Mouse (Mus musculus) heart, embryonic 16.5 days (tissue): Measurements from ENCODE around the gene Sema3f. TPM values are rescaled to one million over a fixed set of nuclear protein-coding genes. Genes with fewer than 3 reads are reported as not detected.
"Not testable (repeated sequence)": the region's sequence is repeated elsewhere in the genome, so short reads cannot be mapped to it uniquely, and the experiment has no call there.

Experiments used
- ATAC-seq: fragments of 200-750 bp; cut with Nextera tagmentation; replicated peaks from 2 replicates; pipeline ENCODE4 v1.8.0; 2017; ENCODE audit warnings: moderate number of reproducible peaks; ENCODE audit not compliant: insufficient read depth, low FRiP score; ENCODE audit errors: extremely low read depth
- H3K27ac ChIP-seq: fragments of 300-500 bp; sonication (generic); 2 replicates; pipeline ENCODE4 v1.5.1; 2014; ENCODE audit warnings: mild to moderate bottlenecking, low read length, control low read depth, moderate library complexity
- H3K27me3 ChIP-seq: fragments of 300-500 bp; sonication (generic); 2 replicates; pipeline ENCODE4 v1.6.1; 2014; ENCODE audit warnings: low read length, mixed read lengths; ENCODE audit not compliant: control insufficient read depth, insufficient read depth
- H3K36me3 ChIP-seq: fragments of 300-500 bp; sonication (generic); 2 replicates; pipeline ENCODE4 v1.6.1; 2014; ENCODE audit not compliant: control insufficient read depth, insufficient read depth
- H3K4me1 ChIP-seq: fragments of 300-500 bp; sonication (generic); 2 replicates; pipeline ENCODE4 v1.6.1; 2014; ENCODE audit warnings: low read length, mixed read lengths; ENCODE audit not compliant: control insufficient read depth, insufficient read depth
- H3K4me2 ChIP-seq: fragments of 300-500 bp; sonication (generic); 2 replicates; pipeline ENCODE4 v1.6.1; 2014; ENCODE audit warnings: low read depth, mild to moderate bottlenecking, control low read depth, low read length
- H3K4me3 ChIP-seq: fragments of 300-500 bp; sonication (generic); 2 replicates; pipeline ENCODE4 v1.5.1; 2014; ENCODE audit warnings: mild to moderate bottlenecking, control low read depth, low read length
- H3K9ac ChIP-seq: fragments of 300-500 bp; sonication (generic); 2 replicates; pipeline ENCODE4 v1.6.1; 2014; ENCODE audit warnings: low read length, control low read depth
- H3K9me3 ChIP-seq: fragments of 300-500 bp; sonication (generic); replicated peaks from 2 replicates; pipeline ENCODE4 v1.6.1; 2016; ENCODE audit warnings: low read length; ENCODE audit not compliant: control insufficient read depth
- WGBS: fragments of 180-500 bp; shearing (Covaris S2); extraction: QIAGEN DNeasy Blood & Tissue Kit; methylation state at CpG from one replicate; pipeline ENCODE4 v1.1.7; 2014; 5-methylcytosine and 5-hydroxymethylcytosine counted together
- polyA plus RNA-seq: library from polyadenylated mRNA; unstranded; fragments of >200 nt; fragmentation: Nextera tagmentation; extraction: Ambion mirVana; gene quantifications from 2 replicates; pipeline ENCODE4 v1.2.1, GENCODE M21; 2015

Gene Sema3f
- polyA plus RNA-seq, 1 experiment from 2014 or later = 3.9 TPM

DNA sequence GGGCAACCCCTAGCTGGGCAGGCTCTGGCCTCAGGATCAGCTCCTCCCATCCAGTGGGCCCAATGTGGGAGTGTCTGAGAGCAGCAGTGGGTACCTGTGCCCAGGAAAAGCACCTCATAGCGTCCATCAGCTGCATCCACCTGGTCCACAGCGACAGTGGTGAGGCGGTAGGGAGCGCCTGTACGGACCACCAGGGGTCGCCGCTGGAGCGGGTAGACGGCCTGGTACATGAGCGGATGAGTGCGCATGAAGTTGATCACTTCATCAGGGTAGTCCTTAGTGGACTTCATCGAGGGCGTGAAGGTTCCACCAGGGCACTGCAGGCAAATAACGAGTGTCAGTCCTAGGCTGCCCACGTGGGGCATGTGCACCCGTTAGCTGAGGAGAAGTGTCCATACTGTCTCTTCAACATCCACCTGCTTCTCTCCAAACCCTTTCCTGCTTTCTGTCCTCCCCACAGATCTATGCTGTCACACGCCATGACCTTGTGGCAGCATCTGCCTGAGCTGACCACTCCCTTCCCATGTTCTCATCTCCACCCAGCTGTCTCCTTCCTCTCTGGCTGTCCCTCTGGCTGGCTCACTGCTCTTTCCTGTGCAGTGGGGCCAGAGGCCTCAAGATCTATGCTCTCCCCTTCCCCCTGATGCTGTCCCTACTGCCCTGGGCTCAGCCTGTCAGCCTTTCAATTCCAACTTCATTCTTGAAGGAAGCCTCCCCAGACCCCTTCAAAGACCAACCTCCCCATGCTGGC is 24.9 kb downstream of the Sema3f start:
- Histone ChIP-seq H3K36me3 (no peaks in the 10 kb centered on the region), H3K4me1 (peaks cover 3% of the 10 kb centered on the region; the same call in 1 of the 2 replicates), H3K9me3 (no peaks in the 10 kb centered on the region), H3K4me3 (no peak overlapping the region), H3K9ac (no peak overlapping the region), H3K4me2 (no peak overlapping the region), H3K27ac (no peak overlapping the region), H3K27me3 (0 out of 2 replicates have a peak, but pooled peaks cover 2% of the 10 kb centered on the region)
- 35% methylated on average over 17 of the region's 17 CpGs for WGBS
- peak; percentile 33 for ATAC-seq

DNA sequence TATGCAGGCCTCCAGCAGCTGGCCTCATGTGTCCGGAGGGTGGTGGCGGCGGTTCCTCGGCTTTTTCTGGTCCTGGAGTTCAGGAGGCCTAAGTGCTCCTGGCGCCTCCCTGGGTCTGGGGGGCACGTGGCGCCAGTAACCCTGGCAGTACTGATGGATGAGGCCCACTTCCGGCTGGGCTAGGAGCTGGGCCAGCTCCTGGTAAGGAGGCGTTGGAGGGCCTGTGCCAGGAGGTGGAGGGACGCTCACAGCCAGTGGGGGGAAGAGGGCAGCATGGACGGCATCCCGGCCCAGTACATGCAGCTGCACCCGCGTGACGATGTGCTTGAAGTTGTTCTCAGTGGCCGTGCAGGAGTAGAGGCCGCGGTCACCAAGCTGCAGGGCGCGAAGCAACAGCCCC is 27.9 kb downstream of the Sema3f start:
- Histone ChIP-seq H3K27ac (no peak overlapping the region), H3K4me3 (no peak overlapping the region), H3K36me3 (no peaks in the 10 kb centered on the region), H3K4me2 (no peak overlapping the region), H3K4me1 (peaks cover 3% of the 10 kb centered on the region; the same call in 1 of the 2 replicates), H3K9ac (no peak overlapping the region), H3K27me3 (peaks cover 5% of the 10 kb centered on the region), H3K9me3 (no peaks in the 10 kb centered on the region)
- 84% methylated on average over 20 of the region's 20 CpGs for WGBS
- no peak for ATAC-seq

DNA sequence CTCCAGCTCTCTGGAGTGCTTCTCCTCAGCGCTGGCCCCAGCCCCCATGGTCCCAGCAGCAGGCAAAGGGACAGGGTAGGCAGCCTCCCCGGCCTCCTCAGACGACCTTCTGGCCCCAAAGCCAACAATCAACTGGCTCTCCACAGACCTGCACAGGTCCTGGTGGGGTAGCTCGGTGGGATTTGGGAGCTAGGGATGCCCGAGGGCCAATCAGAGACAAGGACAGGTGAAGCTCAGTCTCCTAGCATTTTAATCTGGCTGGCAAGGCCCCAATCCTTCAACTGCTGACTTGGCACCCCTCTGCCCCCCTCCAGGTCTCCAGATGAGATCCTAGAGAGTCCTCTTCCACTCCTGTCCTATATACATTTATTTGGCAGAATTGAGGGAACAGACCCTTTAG is 30.8 kb downstream of the Sema3f start, which contains the start of gene Gnat1:
TSS of gene Gnat1 (minus strand) at position 212 of the 400 bp plus-strand sequence.
- Histone ChIP-seq H3K27ac (no peak within 1 kb of the TSS), H3K4me1 (peaks cover 6% of the 10 kb centered on the region; the same call in 1 of the 2 replicates), H3K4me2 (no peak within 1 kb of the TSS), H3K9ac (no peak within 1 kb of the TSS), H3K4me3 (no peak within 1 kb of the TSS), H3K27me3 (peaks cover 32% of the 10 kb centered on the region), H3K9me3 (no peaks in the 10 kb centered on the region), H3K36me3 (no peaks in the 10 kb centered on the region)
- ATAC-seq = no peak
- WGBS = 46% methylated on average over 5 of the region's 5 CpGs

DNA sequence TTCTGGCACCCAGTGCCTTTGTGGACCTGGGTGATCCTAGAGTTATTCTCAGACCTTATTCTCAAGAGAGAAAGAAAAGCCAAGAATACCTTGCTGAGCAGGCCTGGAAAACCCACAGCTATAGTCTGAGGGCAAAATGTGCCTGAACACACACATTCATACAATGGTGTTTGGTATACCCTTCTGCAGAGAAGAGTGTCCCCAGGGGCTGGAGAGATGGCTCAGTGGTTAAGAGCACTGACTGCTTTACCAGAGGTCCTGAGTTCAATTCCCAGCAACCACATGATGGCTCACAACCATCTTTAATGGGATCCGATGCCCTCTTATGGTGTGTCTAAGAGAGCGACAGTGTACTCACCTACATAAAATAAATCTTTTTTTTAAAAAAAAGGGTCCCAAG is 31.4 kb downstream of the Sema3f start:
- no peak overlapping the region for H3K9ac ChIP-seq
- WGBS = 96% methylated on average over 2 of the region's 2 CpGs

GRCm38 (mm10) chr9:107677819-107678526 is 32.3 kb downstream of the Sema3f start:
- 29% methylated on average over 14 of the region's 14 CpGs for WGBS
- 0 out of 2 replicates have a peak, but pooled peaks have one; percentile 25 for ATAC-seq
- not testable (repeated sequence) for H3K36me3 ChIP-seq, H3K27ac ChIP-seq, H3K4me3 ChIP-seq, H3K9ac ChIP-seq, H3K9me3 ChIP-seq, H3K4me1 ChIP-seq, H3K4me2 ChIP-seq
- H3K27me3 ChIP-seq = peaks cover 35% of the 10 kb centered on the region

More for the DNA sequence above, 31.4 kb downstream of the Sema3f start:
- Histone ChIP-seq H3K27ac (no peak overlapping the region), H3K4me2 (no peak overlapping the region), H3K36me3 (no peaks in the 10 kb centered on the region), H3K4me3 (no peak overlapping the region), H3K4me1 (peaks cover 6% of the 10 kb centered on the region; the same call in 1 of the 2 replicates), H3K27me3 (peaks cover 33% of the 10 kb centered on the region), H3K9me3 (no peaks in the 10 kb centered on the region)
- ATAC-seq = no peak

DNA sequence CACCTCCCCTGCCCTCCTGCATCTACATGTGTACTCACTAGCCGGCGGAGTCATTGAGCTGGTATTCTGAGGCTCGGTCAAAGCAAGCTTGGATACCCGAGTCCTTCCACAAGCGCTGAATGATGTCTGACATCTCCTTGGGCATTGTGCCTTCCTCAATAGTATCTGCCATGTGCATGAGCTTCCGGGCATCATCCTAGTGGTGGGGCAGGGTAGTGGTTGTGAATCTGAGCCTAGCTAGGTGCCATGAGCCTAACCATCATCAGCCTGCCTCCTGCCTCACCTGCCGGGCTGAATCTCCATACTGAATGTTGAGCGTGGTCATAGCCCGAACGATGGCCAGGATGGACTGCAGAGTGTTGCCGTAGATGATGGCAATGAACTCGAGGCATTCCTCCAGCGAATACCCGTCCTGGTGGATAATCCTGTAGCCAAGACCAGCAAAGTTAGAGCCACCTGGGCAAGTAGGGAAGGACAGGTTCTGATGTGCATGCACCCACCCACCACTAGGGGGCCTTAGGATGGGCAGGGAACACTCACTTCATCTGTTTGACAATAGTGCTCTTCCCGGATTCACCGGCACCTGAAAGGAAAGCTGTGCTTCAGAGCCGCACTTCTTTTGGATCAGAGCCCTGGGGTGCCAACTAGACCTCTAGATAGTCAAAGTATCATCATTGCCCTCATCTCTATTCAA is 33.0 kb downstream of the Sema3f start:
- ATAC-seq = no peak
- Histone ChIP-seq H3K9me3 (no peaks in the 10 kb centered on the region), H3K36me3 (no peaks in the 10 kb centered on the region), H3K4me2 (no peak overlapping the region), H3K27me3 (peaks cover 35% of the 10 kb centered on the region), H3K27ac (no peak overlapping the region), H3K4me1 (peaks cover 6% of the 10 kb centered on the region; the same call in 1 of the 2 replicates), H3K4me3 (no peak overlapping the region), H3K9ac (no peak overlapping the region)
- 15% methylated on average over 17 of the region's 17 CpGs for WGBS

- H3K9ac ChIP-seq = 0 out of 2 replicates have a peak overlapping the region, but pooled peaks have one; percentile 16
- peak overlapping the region; percentile 38 for H3K4me3 ChIP-seq
- H3K9me3 ChIP-seq = no peaks in the 10 kb centered on the region
- H3K27me3 ChIP-seq = peaks cover 35% of the 10 kb centered on the region
- H3K4me1 ChIP-seq = peaks cover 6% of the 10 kb centered on the region; the same call in 1 of the 2 replicates
- 3% methylated on average over 25 of the region's 25 CpGs for WGBS
- no peak overlapping the region for H3K27ac ChIP-seq
- ATAC-seq = 0 out of 2 replicates have a peak, but pooled peaks have one; percentile 5
- peak overlapping the region; percentile 59 for H3K4me2 ChIP-seq
- H3K36me3 ChIP-seq = no peaks in the 10 kb centered on the region
Measured at GRCm38 (mm10) chr9:107676302-107676701, 34.0 kb downstream of the Sema3f start.

GRCm38 (mm10) chr9:107675671-107676301 is 34.5 kb downstream of the Sema3f start:
- Histone ChIP-seq H3K4me1 (peaks cover 6% of the 10 kb centered on the region; the same call in 1 of the 2 replicates), H3K36me3 (no peaks in the 10 kb centered on the region), H3K9me3 (no peaks in the 10 kb centered on the region), H3K4me3 (peak overlapping the region; percentile 38), H3K9ac (0 out of 2 replicates have a peak overlapping the region, but pooled peaks have one; percentile 16), H3K27me3 (peaks cover 35% of the 10 kb centered on the region), H3K27ac (no peak overlapping the region), H3K4me2 (peak overlapping the region; percentile 59)
- under 1% methylated on average over 39 of the region's 39 CpGs for WGBS
- peak; percentile 76 for ATAC-seq
